Mouse (Mus musculus) thymus, adult 2 months (tissue): ENCODE data around the gene Plek2.

Source experiments
- CTCF ChIP-seq: fragments of 200-500 bp; IDR thresholded peaks from 2 replicates; pipeline ENCODE4 v1.5.1; 2012; ENCODE audit warnings: mild to moderate bottlenecking, control low read depth, low read length, moderate library complexity, borderline replicate concordance; ENCODE audit not compliant: control insufficient read depth, poor library complexity, insufficient read depth; ENCODE audit errors: extremely low read depth
- POLR2A ChIP-seq: fragments of 200-500 bp; IDR thresholded peaks from 2 replicates; pipeline ENCODE4 v1.6.1; 2012; ENCODE audit warnings: mild to moderate bottlenecking, low read length, control low read depth, moderate library complexity; ENCODE audit not compliant: control insufficient read depth, poor library complexity, insufficient read depth; ENCODE audit errors: extremely low read depth

GRCm38 (mm10) chr12:78947161-78947560 is 40.4 kb upstream of the Plek2 start:
- TF ChIP-seq POLR2A (no peak), CTCF (no peak)
